Mouse (Mus musculus): Measurements from ENCODE around the gene Necap2. TPM values are rescaled to one million over a fixed set of nuclear protein-coding genes. Genes with fewer than 3 reads are reported as not detected.

Gene Necap2
- polyA plus RNA-seq, 1 experiment = 105 TPM

GRCm38 (mm10) chr4:141017657-141018436 is 60.3 kb downstream of the Necap2 start:
- 97% methylated on average over 29 of the region's 29 CpGs for WGBS
- Histone ChIP-seq H3K4me1 (replicated peaks; ENCODE audit: control insufficient read depth, insufficient read depth, low read length) (no peaks in the 10 kb centered on the region), H3K27ac (ENCODE audit: control insufficient read depth, insufficient read depth, low read length) (no peak overlapping the region), H3K36me3 (ENCODE audit: control insufficient read depth, insufficient read depth, low read length) (no peaks in the 10 kb centered on the region), H3K4me3 (ENCODE audit: control insufficient read depth, insufficient read depth, low read length) (no peak overlapping the region), H3K27me3 (ENCODE audit: control insufficient read depth, insufficient read depth, low read length) (no peaks in the 10 kb centered on the region; the same call in 1 of the 2 replicates)
- TF ChIP-seq CTCF (IDR thresholded peaks at IDR 0.05; ENCODE audit: borderline replicate concordance, control insufficient read depth, extremely low read depth, insufficient read depth, low read length, poor library complexity) = no peak
- no peak for TF ChIP-seq POLR2A (IDR thresholded peaks at IDR 0.05; ENCODE audit: control insufficient read depth, extremely low read depth, insufficient read depth, low read length, poor library complexity)
- no peak for DNase-seq

Other genes starting within 250 kb of the Necap2 start
- 0.85 and 0.89 TPM in 2 replicates for gene Padi1, start 232.6 kb downstream of the Necap2 start, polyA plus RNA-seq (2012; rRNA removed)
- gene Padi2, start 172.0 kb downstream of the Necap2 start, polyA plus RNA-seq (2012; rRNA removed) = 19.5 and 21.9 TPM in 2 replicates
- 194 and 239 TPM in 2 replicates for gene Sdhb, start 117.2 kb downstream of the Necap2 start, polyA plus RNA-seq (2012; rRNA removed)
- 300 and 301 TPM in 2 replicates for gene Atp13a2, start 91.5 kb downstream of the Necap2 start, polyA plus RNA-seq (2012; rRNA removed)
- 6.1 and 7.0 TPM in 2 replicates for gene Mfap2, start 67.9 kb downstream of the Necap2 start, polyA plus RNA-seq (2012; rRNA removed)
- gene Crocc, start 17.8 kb downstream of the Necap2 start, polyA plus RNA-seq (2012; rRNA removed) = 12.9 and 17.6 TPM in 2 replicates
- gene Spata21, start 10.0 kb upstream of the Necap2 start, polyA plus RNA-seq (2012; rRNA removed) = 0.08 and 0.23 TPM in 2 replicates
- 54.2 and 62.1 TPM in 2 replicates for gene Szrd1, start 61.4 kb upstream of the Necap2 start, polyA plus RNA-seq (2012; rRNA removed)
- 29.1 and 29.3 TPM in 2 replicates for gene Fbxo42, start 69.6 kb upstream of the Necap2 start, polyA plus RNA-seq (2012; rRNA removed)
- 3.5 and 3.6 TPM in 2 replicates for gene Rsg1, start 135.6 kb upstream of the Necap2 start, polyA plus RNA-seq (2012; rRNA removed)
- gene Arhgef19, start 161.1 kb upstream of the Necap2 start, polyA plus RNA-seq (2012; rRNA removed) = 2.6 and 2.8 TPM in 2 replicates
- 3.6 and 3.9 TPM in 2 replicates for gene Epha2, start 222.9 kb upstream of the Necap2 start, polyA plus RNA-seq (2012; rRNA removed)